Mouse (Mus musculus) gastrocnemius, postnatal 36 days (tissue): ENCODE results near the gene Gm10181. TPM values are rescaled to one million over a fixed set of nuclear protein-coding genes. Genes with fewer than 3 reads are reported as not detected.
"Not testable (repeated sequence)": the region's sequence is repeated elsewhere in the genome, so short reads cannot be mapped to it uniquely, and the experiment has no call there.

Experiments
- DNase-seq, 2 experiments: peaks; one replicate each; pipeline ENCODE4 v3.0.0; 2022
- intact Hi-C: fragments of 180-260 bp; cut with DNase I; formaldehyde crosslinking; loops from one replicate; pipeline ENCODE4 v1.15.1; 2025
- long read RNA-seq, 2 experiments: library from polyadenylated mRNA; stranded (forward); transcript quantifications; one replicate each; pipeline ENCODE4 v2.0.0; 2021
- total RNA-seq, 2 experiments: library from RNA; stranded (reverse); gene quantifications; 2 replicates each; pipeline ENCODE4 v1.2.3; 2021

Gene Gm10181
- not detected for total RNA-seq
- long read RNA-seq, experiment 1 = 0 reads
- long read RNA-seq, experiment 2 = 0 reads

DNA sequence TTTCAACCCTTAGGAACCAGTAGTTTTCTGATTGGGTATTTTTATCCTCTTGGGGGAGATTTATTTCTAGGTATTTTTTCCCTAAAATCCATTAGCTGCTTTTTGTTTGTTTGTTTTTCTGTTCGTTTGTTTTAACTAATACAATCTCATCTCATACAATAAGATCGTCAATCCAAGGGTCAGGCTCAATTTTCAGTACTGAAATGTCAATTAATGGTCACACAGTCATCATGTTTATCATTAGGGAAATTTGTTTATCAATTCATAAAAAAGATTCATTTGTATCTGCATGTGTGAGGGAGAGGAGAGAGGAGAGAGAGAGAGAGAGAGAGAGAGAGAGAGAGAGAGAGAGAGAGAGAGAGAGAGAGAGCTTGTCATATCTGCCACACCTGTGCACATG is at the start of gene Gm10181:
Gene Gm10181, plus strand, starts transcription at position 301 of the 400 bp plus-strand sequence.
- intact Hi-C loops = no loop called here
- DNase-seq = no peak

- DNase-seq = no peak
- intact Hi-C loops = loop anchor here (2.0 kb wide), 1 partner anchor 341 kb away; no protein-coding TSS in a partner anchor
Measured at GRCm38 (mm10) chr9:25041665-25042064, 47.6 kb upstream of the Gm10181 start.

- no peak for DNase-seq
- intact Hi-C loops = no loop called here
Measured at GRCm38 (mm10) chr9:25042162-25043111, 46.8 kb upstream of the Gm10181 start.

GRCm38 (mm10) chr9:25044325-25044724 is 44.9 kb upstream of the Gm10181 start:
- intact Hi-C loops = no loop called here
- no peak for DNase-seq

GRCm38 (mm10) chr9:25048289-25048688 is 40.9 kb upstream of the Gm10181 start:
- intact Hi-C loops = no loop called here
- no peak for DNase-seq

GRCm38 (mm10) chr9:25048940-25049339 is 40.3 kb upstream of the Gm10181 start:
- DNase-seq = no peak
- intact Hi-C loops = no loop called here

- intact Hi-C loops = no loop called here
- DNase-seq = no peak
Measured at GRCm38 (mm10) chr9:25051901-25052300, 37.3 kb upstream of the Gm10181 start.

DNA sequence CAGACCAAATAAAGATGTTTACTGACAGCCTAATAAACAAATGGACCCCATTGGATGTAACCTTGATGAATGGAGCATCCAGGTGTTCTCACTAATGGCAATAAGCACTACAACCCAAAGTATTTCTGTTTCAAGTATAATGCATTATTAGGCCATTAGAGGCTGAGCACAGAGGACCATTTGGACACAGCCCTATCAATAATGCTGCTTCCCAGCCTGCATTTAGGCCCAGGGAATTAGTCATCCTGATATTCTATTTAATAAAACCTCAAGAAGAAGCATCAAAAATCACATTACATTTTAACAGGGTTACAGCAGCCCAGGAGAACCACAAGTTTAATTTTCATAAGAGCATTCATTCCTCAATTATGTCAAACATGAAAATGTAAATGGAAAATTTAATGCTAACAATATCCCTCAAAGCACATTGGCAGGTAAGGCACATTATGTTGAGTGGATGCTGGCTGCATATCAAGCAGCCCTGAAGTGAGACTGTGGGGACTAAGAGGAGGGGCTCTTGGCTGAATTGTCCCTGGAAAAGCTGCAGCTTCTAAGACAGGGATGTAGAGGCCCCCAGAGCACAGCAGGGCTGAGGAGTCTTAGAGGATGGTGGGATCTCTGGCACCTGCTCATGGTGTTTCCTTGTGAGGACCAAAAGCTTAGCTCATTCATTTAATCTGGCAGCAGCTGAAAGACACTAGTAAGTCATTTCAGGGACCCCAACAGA is 33.4 kb upstream of the Gm10181 start:
- no peak for DNase-seq
- intact Hi-C loops = no loop called here

DNA sequence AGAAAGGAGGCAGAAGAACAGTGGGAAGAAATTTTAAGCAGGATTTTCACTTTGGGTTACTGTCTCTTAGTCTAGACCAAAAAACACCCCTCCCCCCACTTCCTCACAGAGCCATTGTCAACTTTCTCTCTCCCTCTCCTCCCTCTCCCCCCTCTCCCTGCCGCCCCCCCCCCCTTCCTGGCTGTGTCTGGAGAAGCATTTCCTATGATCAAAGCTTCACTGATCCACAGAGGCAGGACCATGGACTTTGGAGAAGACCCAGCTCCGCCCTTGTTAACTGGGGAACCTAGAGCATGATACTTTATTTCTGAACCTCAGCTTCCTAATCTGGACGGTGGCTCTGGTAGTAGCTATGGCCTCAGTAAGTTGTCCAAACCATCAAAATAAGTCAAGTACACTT is 30.5 kb upstream of the Gm10181 start:
- intact Hi-C loops = no loop called here
- DNase-seq = no peak

DNA sequence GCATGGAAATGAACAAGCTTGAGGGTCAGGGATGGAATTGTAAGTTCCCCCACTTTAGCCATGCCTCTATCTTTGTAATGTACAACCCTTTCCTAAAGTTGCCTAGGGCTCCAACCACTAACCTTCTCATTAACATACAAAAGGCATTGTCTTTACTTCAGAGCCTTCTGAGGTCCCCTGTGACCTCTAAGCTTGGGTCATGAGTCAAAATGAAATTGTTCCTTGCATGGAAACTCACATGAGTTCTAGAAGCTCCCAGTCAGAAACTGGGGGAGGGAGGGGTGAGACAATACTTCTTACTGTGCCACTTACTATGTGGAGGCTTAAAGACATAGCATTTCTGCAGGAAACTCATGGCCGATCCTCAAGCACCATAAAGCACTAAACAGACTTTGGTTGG is 16.6 kb upstream of the Gm10181 start:
- no peak for DNase-seq
- intact Hi-C loops = no loop called here

GRCm38 (mm10) chr9:25075977-25076376 is 13.2 kb upstream of the Gm10181 start:
- intact Hi-C loops = no loop called here
- DNase-seq = no peak

DNA sequence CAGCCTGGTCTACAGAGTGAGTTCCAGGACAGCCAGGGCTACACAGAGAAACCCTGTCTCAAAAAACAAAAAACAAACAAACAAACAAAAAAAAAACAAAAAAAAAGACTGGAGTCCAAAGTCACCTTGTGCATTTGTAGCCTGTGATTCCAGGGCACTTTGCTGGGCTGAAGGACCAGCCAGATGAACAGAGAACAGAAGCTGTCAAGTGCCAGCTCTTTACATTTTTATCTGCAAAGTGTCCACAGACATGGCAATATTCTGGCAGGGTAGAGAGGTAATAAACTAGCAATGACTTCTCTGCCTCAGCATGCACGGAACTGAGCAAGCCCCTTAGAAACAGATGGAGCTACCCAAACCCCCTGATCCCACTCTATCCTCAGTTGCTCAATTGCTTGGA is 12.7 kb upstream of the Gm10181 start:
- DNase-seq = no peak
- intact Hi-C loops = no loop called here

GRCm38 (mm10) chr9:25090853-25091252 is 1.6 kb downstream of the Gm10181 start:
- DNase-seq = no peak
- intact Hi-C loops = no loop called here

GRCm38 (mm10) chr9:25102881-25103280 is 13.7 kb downstream of the Gm10181 start:
- intact Hi-C loops = no loop called here
- no peak for DNase-seq

- intact Hi-C loops = no loop called here
- no peak for DNase-seq
Measured at GRCm38 (mm10) chr9:25104638-25105037, 15.4 kb downstream of the Gm10181 start.

DNA sequence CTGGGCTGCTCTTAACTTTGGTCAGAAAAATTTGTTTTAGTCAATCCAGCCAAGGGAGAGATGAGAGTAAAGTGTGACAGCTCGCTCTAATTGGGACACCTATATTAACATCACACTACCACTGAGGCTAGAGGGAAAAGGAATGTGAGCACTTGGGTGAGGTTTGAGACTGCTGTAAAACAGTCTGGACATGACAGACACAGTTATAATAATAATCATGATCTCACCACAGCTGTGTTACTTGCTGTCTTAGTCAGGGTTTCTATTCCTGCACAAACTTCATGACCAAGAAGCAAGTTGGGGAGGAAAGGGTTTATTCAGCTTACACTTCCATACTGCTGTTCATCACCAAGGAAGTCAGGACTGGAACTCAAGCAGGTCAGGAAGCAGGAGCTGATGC is 34.4 kb downstream of the Gm10181 start:
- DNase-seq, intact Hi-C loops: not testable (repeated sequence)

DNA sequence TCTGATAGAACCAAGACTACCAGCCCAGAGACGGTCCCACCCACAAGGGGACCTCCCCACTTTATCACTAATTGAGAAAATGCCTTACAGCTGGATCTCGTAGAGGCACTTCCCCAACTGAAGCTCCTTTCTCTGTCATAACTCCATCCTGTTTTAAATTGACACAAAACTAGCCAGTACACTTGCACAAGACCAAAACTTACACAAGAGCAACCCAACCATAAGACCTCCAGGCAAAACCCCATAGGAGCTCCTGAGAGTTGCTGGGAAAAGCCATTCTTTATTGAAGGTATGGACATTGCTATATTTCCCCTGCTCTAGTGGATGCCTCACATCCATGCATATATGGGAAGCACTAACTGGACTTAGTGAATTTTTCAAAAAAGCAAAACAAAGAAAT is 34.8 kb downstream of the Gm10181 start:
- intact Hi-C loops = no loop called here
- DNase-seq = no peak

GRCm38 (mm10) chr9:25132253-25132652 is 43.0 kb downstream of the Gm10181 start:
- intact Hi-C loops = no loop called here
- DNase-seq = no peak

- DNase-seq = no peak
- intact Hi-C loops = no loop called here
Measured at GRCm38 (mm10) chr9:25132920-25133319, 43.7 kb downstream of the Gm10181 start.

GRCm38 (mm10) chr9:25138900-25139299 is 49.7 kb downstream of the Gm10181 start:
- DNase-seq = no peak
- intact Hi-C loops = no loop called here
